Mouse (Mus musculus): ENCODE data around the gene Gabpb2. TPM values are rescaled to one million over a fixed set of nuclear protein-coding genes. Genes with fewer than 3 reads are reported as not detected.

Gene Gabpb2
- 10 to 100 TPM; 10.4 to 12.5 (median 12.1) TPM for total RNA-seq (2022)

DNA sequence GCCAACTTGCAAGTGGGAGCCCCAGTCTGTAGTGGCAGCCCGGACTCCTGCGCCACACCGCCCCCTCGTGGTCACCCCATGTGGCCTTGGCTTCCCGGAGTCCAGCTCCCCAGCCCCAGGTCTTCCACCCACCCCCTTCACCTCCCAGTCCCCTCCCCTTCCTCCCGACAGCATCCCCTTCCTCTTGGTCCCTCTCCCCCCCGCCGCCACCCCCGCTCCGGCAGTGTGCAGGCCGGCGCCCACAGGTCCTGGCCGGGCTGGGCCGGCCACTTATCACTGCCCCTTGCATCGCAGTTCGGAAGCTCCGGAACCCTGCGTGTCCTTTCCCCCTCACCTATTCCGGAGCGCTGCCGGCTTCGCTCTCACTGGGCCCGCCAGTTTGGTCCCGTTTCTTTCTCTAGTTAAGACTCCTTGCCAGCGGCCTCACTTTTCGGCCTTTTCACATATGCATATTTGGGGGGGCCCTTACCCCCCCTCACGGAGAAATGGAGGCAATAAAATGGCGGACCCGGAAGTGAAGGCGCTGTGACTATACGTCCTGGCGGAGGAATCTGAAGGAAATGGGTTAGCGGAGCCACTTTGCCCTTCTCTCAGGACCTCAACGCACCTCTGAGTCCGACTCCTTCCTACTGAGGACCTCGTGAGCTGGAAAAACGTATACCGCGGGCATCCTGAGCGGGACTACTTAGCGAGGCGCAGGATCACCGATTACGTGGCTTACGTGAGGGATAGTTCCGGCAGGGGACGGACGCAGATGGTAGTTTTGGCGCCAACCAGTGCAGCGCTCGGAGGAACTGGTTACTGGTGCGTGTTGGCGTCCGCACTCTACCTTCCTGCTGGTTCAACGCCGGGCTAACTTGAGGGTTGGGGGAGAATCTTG lies at the start of gene Gabpb2:
Gene Gabpb2, minus strand, starts transcription at position 662 of the 880 bp plus-strand sequence.
- peak; percentile 81 to 87 for DNase-seq (ENCODE audit: low spot score in 2 of 2)

DNA sequence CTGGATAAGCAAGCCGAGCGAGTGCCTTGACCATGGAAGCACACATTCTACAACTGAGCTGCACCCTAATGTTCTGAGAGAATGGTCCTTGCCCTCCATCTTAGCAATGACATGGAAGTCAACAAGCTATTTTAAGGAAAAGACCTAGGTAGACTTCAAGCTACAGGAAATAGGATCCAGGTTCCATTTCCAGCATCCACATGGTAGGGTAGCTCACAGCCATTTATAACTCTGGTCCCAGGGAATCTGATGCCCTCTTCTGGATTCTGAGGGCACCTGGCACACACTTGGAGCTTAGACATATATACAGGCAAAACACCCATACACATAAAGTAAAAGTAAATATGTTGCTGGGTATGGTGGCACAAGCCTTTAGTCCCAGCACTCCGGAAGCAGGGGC lies 48.3 kb upstream of the Gabpb2 start:
- DNase-seq (ENCODE audit: low spot score in 2 of 2): no peak

DNA sequence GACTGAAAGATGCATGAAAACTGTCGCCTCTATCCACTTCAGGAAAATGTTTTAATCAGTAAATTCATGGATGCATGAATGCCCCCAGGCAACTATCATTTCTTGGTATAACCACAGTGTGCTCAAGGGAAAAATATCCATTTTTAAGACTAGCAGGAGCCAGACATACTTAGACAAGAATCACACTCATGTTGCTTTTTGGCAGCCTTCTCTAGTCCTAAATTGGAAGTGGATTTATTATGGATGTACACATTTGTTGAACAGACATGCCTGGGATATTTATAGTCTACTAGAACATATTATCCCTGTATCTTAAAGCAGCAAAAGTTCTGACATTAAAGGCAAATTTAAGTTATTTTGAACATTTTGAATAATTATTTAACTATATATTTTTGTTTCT lies 47.0 kb upstream of the Gabpb2 start:
- no peak for DNase-seq (ENCODE audit: low spot score in 2 of 2)

DNA sequence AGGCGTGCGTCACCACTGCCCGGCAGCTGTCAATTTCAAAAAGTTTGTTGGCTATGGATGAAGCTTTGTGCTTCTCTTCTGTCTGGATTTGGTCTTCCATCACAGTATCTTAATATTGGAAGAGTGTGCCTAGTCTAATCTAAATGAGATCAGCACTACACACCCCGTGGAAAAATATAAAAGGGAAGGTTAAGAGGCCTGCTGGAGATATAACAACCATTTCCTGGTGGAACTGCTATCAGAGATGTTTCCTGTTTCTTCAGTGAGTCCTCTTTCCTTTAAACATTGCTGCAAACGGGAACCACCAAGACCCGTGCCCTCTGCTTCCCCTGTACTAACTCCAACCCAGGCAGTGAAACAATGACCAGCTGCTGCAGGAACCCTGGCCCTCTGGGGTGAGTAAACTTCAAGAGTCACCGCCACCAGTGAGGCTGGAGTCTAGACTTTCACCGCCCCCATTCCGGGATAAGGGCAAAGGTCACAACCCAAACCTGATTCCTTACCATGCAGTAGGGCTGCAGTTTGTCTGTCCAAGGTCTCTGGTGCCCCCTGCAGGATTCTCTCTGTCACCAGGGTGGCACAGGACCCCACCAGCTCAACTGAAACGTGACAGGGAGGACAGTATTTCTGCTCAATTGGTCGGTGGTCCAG lies 45.5 kb upstream of the Gabpb2 start:
- peak in 1 of 2 experiments; percentile 30 for DNase-seq (ENCODE audit: low spot score in 2 of 2)

DNA sequence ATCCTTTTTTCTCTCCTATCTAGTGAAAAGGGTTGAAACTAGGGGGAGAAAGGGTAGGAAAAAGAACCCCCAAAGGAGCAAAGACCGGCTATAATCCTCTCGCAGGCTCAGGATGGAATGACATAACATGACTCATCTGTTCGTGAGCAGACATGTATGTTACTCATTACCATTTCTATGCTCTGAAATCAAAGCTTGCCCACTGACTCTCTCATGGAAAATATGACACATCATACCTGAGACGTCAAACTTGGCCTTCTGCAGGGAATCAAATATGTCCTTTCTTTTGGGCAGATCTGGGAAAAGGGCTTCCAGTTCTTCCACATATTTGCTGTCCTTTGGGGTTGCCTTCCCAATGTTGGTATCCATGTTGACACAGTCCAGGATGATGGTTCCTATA lies 44.3 kb upstream of the Gabpb2 start:
- DNase-seq (ENCODE audit: low spot score in 2 of 2): no peak

DNA sequence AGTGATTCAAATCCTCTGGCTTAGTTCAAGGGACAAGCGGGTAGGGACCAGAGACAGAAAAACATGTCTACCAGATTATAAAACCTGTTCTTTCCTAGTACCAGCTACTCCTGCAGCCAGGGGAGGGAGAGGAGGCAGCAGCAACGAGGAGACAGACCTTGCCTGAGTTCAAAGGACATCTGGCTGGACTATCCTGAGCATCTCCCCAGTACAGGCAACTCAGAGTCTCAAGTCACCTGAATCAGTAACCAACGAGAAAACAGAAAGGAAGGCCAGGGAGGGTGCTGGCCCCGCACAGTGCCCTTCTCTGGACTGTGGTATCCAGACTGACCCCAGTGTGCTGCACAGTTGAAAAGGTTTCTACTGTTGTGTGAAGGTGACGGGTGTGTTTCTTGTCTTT lies 39.2 kb upstream of the Gabpb2 start:
- DNase-seq (ENCODE audit: low spot score in 2 of 2): no peak

DNA sequence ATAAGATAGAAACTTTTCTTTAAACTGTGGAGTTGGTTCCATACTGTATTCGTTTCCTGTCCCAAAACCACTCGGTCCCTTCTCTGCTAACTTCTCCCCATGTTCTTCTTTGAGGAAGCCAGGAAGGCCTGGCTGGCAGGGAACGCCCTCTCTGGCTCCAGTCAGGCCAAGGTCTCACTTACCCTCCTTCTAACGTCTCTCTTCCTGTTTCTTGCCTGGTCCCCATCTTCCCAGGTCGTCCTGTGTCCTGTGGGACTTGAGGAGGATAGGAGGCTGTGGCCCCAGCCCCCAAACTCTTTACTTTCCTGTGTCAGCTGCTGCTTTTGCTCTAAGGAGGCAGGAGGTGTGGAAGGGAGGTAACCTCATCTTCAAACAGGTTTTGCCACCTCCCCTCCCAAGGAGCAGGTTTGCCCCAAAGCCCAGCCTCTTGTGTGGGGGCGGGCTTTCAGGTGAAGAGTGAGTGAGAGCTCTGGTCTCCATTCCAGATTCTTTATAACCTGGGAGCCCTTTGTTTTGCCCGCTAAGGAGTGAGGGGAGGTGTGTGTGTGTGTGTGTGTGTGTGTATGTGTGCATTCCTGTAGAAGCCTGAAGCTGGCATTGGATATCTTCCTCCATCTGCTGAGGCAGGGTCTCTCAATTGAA lies 33.2 kb upstream of the Gabpb2 start, which contains the start of gene Bnipl:
Gene Bnipl, minus strand, starts transcription at position 411 of the 642 bp plus-strand sequence.
- no peak for DNase-seq (ENCODE audit: low spot score in 2 of 2)

DNA sequence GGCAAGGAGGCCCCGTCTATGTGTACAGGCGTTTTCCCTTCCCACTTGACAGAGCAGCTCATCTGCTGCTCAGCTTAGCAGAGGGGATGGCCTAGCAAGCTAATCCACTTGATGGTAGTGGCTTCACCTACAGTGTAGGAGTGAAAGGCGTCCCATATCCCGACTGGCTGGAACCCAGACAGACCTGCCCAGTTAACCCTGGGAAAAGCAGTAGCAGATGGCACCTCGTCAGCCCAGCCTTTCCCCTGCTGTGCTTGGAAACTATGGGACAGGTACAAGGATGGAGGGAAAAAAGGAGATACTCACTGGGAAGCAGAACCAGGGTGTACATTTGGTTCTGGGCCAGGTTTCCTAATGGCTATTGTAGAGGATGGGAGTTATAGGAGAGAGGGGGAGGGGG lies 32.6 kb upstream of the Gabpb2 start:
- no peak for DNase-seq (ENCODE audit: low spot score in 2 of 2)

DNA sequence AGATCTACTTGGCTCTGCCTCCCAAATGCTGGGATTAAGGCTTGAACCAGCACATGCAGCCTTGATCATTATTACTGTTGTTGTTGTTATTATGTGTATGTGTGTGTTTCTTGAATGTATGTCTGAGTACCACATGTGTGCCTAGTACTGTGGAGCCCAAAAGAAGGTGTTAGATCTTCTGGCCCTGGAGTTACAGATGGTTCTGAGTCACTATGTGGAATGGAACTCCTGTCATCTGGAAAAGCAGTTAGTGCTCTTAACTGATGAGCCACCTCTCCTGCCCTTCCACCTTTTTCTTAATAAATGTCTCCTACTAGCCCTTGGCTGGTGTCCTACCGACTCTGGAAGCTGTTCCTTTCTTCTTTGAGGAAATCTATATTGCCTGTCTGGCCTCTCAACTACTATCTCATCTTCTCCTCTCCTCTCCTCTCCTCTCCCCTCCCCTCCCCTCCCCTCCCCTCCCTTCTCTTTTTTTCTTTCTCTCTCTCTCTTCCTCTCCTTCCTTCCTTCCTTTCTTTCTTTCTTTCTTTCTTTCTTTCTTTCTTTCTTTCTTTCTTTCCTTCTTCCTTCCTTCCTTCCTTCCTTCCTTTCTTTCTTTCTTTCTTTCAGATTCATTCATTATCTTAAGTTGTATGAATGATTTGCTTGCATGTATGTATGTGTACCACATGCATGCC lies 30.1 kb upstream of the Gabpb2 start:
- DNase-seq (ENCODE audit: low spot score in 2 of 2): no peak

DNA sequence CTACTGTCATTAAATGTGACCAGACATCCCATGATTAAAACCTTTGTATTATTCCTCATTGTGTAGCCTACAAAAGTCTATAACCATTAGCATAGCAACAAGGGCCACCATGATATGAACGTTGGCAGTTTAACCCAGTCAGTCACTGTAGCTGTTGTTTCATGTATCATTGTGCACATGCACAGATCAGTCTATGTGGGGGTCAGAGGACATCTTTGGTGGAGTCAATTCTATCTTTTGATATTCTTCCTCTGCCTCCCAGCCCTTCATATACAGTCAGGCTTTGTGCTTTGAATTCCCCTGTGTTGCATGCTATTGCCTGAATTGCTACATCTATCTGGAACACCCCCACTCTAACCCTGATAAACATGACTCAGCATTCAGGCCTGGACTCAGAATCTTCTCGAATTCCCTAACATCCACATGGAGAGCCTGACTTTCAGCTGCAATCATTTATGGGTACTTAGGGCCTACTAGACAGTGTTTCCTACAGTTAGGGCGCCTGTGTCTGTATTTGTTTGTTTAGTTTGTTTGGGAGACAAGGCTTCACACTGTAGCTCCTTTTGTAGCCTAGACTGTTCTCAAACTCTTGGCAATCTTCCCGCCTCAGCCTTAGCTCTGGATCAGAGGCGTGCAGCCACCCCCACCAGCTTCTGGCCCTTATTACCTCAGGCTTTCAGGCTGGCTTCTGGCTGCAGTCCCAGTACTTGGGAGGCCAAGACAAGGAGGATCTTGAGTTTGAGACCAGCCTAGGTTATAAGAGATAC lies 28.9 kb upstream of the Gabpb2 start:
- DNase-seq (ENCODE audit: low spot score in 2 of 2): peak in 1 of 2 experiments; percentile 71

DNA sequence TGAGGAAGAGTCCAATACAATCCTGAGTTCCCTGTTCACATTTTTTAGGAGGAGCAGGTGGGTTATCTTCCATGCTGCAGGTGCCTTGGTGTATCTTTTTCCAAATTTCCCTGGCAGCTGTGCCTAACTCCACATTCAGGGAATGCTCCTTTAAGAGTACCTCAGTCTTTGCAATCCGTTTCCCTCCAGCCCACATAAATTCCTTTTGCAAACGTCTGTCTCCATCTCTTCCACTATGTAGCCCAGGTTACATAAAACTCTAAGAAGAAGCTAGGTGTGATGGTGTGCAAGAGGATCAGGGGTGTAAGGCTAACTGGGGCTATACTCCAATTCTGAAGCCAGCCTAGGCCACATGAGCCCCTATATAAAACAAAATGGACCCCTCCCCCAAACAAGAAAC lies 25.4 kb upstream of the Gabpb2 start:
- DNase-seq (ENCODE audit: low spot score in 2 of 2): no peak

DNA sequence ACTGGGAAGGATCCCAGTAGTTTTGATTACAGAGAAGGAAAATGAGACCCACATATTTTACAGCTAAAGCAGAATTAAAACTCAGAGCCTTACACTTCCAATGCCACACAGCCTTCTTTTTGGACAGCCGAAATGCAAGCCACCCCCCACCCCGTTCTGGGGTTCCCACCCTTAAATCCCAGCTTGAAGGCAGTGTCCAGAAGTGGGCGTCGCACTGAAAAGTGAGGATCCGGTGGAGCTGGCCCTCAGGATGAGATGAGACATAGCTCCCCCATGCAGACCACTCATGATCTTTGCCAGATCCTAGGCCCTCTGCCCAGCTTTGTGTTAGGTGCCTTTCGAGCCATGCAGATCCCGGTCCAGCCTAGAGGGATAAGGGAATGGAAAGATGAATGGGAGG lies 23.8 kb upstream of the Gabpb2 start, which contains the start of gene Gm128:
Gene Gm128, minus strand, starts transcription at position 101 of the 400 bp plus-strand sequence.
- DNase-seq (ENCODE audit: low spot score in 2 of 2): no peak

DNA sequence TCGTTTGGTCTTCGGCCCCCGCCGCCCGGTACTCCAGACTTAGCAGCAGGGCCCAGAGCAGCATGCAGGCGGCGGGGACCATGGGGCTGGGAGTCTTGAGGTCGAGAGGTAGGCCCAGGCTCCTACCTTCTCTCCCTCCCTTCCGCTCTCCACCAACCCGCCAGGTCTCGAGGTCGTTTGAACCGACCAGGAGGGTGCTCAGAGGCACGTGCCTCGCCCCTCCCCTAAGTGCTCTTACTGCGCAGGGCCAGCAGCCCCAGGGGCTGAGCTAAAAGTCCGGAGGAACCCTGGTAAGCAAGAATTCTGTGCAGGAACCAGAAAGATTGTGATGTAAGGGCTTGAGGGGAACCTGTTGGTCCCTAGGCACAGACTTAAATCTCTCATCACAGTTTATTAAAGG lies 23.2 kb upstream of the Gabpb2 start:
- no peak for DNase-seq (ENCODE audit: low spot score in 2 of 2)

DNA sequence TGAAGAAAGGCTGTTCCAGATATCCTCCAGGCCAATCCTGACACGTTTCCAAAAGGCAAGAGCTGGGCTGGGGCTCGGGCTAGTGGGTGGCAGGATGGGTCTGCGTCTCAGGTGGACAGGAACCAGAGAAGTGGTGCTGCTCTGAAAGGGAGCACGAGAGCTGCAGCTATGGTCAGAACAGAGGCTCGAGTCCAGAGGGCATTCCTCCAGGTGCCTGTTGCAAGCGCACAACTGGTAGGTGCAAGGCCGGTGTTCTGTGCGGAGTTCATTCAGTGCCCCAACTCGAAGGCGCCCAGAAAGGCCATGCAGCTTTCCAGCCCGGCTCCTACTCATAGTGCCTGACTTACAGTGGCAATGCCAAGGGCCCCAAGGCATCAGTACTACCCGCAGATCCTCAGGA lies 22.3 kb upstream of the Gabpb2 start:
- no peak for DNase-seq (ENCODE audit: low spot score in 2 of 2)

DNA sequence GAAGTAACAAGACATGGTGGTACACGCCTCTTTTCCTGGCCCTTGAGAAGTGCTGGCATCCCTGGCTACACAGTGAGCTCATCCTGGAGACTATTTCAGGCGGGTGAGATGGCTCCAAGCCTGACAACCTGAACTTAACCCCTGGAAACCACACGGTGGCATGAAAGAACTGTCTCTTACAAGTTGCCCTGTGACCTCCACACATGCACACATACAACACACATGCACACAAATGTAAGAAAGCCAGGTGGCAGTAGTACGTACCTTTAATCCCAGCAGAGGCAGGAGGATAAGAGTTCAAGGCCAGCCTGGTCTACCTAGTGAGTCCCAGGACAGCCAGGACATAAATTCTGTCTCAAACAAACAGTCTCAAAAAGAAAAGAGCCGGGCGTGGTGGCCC lies 21.3 kb upstream of the Gabpb2 start:
- DNase-seq (ENCODE audit: low spot score in 2 of 2): no peak

DNA sequence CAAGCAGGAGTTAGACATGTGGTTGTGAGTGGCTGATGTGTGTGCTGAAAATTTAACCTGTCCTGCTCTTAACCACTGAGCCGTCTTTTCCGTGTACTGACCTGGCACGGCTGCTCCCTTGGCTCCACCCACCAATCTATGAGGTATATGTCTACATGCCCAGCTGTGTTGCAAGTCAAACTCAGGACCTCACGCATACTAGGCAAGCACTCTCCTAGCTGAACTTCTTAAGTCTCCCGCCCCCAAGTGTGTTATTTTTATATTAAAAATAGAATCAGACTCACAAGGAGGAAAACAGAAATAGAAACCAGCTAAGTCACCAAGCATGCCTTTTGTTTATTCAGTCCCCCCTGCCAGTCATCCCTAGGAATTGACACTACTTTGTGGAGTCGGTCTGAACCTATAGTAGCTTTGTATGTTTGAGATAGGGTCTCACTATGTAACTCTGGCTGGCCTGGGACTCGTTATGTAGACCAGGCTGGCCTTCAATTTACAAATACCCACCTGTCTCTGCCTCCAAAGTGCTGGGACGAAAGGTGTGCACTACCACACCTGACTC lies 19.9 kb upstream of the Gabpb2 start:
- no peak for DNase-seq (ENCODE audit: low spot score in 2 of 2)

DNA sequence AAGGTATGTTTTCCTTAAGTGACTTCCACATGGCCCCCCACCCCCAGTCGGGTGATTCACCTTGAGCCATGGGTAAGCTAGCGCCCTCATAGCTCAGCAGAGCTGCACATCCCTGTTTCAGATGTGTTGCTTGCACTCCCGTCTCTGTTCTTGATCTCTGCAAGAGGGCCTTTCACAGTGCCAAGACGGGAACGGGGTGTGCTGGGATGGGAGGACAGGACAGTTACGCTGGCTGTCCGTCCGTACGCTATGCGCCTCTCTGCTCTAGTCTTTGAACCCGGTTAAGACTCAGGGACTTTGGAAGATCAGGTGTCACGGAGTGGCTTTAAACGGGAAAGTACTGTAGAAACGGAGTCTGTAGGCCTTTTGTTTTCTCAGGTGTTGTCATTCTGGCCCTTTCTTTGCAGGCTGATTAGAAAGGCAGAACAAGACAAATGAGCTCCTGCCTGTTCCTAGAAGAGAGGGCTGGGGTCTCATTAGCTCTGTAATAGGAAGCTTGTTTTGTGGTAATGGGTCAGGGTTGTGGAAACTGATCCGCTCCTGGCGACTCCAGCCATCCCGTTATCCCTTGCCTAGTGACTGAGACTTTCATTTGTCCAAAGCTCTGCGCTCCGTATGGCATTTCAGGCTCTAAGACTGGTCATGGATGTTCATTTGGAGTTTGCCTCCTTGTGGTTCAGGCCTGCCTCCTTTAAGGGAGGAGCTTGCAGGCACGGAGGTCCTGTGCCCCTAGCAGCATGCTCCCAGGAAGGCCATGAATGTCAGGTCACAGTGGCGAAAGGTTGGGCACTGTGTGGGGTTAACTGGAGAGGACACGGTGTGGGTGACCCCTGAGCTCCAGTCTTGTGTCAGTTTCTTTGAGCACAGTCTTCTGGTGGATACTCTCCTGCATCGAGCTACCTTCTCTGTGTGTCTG lies 17.9 kb upstream of the Gabpb2 start:
- DNase-seq (ENCODE audit: low spot score in 2 of 2): no peak

DNA sequence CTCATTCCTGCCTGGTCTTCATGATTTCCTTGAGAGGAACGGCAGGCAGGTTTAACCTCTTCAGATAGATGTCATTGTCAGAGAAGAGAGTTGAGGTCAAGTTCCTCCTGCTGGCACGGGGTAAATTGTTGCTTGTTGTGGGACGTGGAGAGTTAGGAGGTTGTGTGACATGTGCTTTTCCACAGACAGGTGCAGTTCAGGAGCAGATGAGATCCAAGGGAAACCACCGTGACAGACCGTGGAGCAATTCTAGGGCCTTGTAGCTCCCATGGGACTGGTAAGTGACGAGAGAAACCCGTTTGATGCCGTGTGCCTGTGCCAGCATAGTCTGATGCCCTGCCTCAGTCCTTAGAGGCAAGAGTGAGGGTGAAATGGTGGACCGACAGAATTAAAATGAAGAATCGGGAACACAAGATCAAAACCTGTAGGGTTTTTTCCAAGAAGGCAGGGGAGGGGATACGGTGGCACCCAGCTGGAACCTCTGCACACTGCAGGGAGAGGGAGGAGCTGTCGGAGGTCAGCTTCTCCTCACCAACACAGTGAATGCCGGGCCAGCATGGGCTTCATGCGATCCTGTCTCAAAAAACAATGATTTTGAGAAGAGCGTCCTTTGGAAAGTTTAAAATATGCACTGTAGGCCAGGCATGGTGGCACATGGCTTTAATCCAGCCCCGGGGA lies 15.7 kb upstream of the Gabpb2 start:
- no peak for DNase-seq (ENCODE audit: low spot score in 2 of 2)

DNA sequence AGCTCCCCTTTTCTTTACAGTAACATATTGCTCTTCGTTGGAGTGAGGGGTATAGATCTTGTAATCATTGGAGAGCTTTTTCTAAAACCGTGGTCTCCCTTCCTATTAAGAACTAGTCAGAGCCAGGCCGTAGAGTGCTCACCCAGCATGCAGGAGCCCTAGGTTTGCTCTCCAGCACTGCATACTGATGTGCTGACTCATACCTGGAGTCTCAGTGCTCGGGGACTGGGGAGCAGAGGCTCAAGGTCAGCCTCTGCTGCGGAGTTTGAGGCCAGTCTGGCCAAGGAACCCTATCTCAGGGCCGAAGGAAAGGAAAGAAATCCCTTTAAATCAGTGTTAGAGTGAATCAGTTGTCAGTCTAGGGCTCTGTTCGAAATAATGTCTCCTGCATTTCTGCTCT lies 15.1 kb upstream of the Gabpb2 start:
- DNase-seq (ENCODE audit: low spot score in 2 of 2): no peak
